Mouse (Mus musculus): ENCODE measurements around the gene Ccdc71l. TPM values are rescaled to one million over a fixed set of nuclear protein-coding genes. Genes with fewer than 3 reads are reported as not detected.

Ccdc71l gene
- polyA plus RNA-seq (2012; rRNA removed) = 10.0 and 12.6 TPM in 2 replicates

DNA sequence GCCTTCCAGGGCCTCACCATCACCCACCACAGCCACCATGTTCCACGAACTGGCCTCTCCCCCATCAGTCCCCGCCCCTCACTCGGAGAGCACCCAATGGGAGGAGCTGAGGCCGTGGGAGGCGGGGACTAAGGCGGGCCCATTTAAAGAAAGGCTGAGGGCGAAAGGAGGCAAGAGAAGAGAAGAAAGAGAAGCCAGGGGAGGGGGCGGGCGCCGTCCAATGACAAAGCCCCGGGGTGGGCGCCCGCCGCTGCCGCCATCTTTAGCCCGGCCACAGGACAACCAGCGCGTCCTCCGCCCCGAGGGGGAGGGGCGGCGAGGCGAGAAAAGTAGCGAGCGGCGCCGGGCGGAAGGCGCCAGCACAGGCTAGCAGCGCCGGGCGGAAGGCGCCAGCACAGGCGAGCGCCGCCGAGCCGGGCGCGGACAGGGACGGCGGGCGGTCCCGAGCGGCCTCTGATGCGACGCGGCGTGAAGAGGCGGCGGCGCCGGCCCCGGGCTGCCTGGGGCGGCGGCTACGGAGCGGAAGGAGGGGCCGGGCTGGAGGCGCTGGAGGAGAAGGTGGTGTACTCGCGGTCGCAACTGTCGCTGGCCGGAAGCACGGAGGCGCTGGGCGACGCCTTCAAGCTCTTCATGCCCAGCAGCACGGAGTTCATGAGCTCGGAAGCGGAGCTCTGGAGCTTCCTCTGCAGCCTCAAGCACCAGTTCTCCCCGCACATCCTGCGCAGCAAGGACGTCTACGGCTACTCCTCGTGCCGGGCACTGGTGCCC is at the start of gene Ccdc71l:
TSS of gene Ccdc71l (plus strand) at position 177 of the 768 bp plus-strand sequence.

Other genes starting within 250 kb of the Ccdc71l start
- gene Pik3cg, start 170.0 kb upstream of the Ccdc71l start, polyA plus RNA-seq (2012; rRNA removed) = 2.2 and 2.7 TPM in 2 replicates